Mouse (Mus musculus): ENCODE data around the gene Gm13275. TPM values are rescaled to one million over a fixed set of nuclear protein-coding genes. Genes with fewer than 3 reads are reported as not detected.
"Not testable (repeated sequence)": the region's sequence is repeated elsewhere in the genome, so short reads cannot be mapped to it uniquely, and the experiment has no call there.

Gene Gm13275
- polyA plus RNA-seq, 1 experiment from 2014 or later = not detected

GRCm38 (mm10) chr4:88785409-88785808 is 8.9 kb upstream of the Gm13275 start, which contains the start of gene Gm13276:
Gene Gm13276 (plus strand): TSS chr4:88785709.
- no CpG with 5 or more reads among the region's 27 CpGs for WGBS

GRCm38 (mm10) chr4:88788402-88788801 is 5.9 kb upstream of the Gm13275 start, which contains the start of gene Gm13277:
Gene Gm13277 (plus strand): TSS chr4:88788632.
- H3K9ac ChIP-seq (ENCODE audit: low read depth, low read length); H3K36me3 ChIP-seq (ENCODE audit: control insufficient read depth, insufficient read depth, low read length); ATAC-seq; H3K4me3 ChIP-seq (ENCODE audit: low read length); H3K27ac ChIP-seq (ENCODE audit: low read depth, low read length); H3K9me3 ChIP-seq (ENCODE audit: control insufficient read depth, low read length); H3K27me3 ChIP-seq (replicated peaks; ENCODE audit: control insufficient read depth, insufficient read depth, low read length); H3K4me1 ChIP-seq (ENCODE audit: control insufficient read depth, insufficient read depth, low read depth, low read length); H3K4me2 ChIP-seq (ENCODE audit: low read length): not testable (repeated sequence)
- WGBS = 0% methylated on average over 1 of the region's 28 CpGs

More at GRCm38 (mm10) chr4:88785409-88785808, 8.9 kb upstream of the Gm13275 start, which contains the start of gene Gm13276:
- not testable (repeated sequence) for H3K9ac ChIP-seq (ENCODE audit: low read depth, low read length); H3K4me1 ChIP-seq (ENCODE audit: control insufficient read depth, insufficient read depth, low read depth, low read length); ATAC-seq; H3K9me3 ChIP-seq (ENCODE audit: control insufficient read depth, low read length); H3K27me3 ChIP-seq (replicated peaks; ENCODE audit: control insufficient read depth, insufficient read depth, low read length); H3K27ac ChIP-seq (ENCODE audit: low read depth, low read length); H3K36me3 ChIP-seq (ENCODE audit: control insufficient read depth, insufficient read depth, low read length); H3K4me2 ChIP-seq (ENCODE audit: low read length); H3K4me3 ChIP-seq (ENCODE audit: low read length)

- H3K9me3 ChIP-seq (ENCODE audit: control insufficient read depth, low read length); H3K27me3 ChIP-seq (replicated peaks; ENCODE audit: control insufficient read depth, insufficient read depth, low read length); H3K4me3 ChIP-seq (ENCODE audit: low read length); H3K4me1 ChIP-seq (ENCODE audit: control insufficient read depth, insufficient read depth, low read depth, low read length); H3K9ac ChIP-seq (ENCODE audit: low read depth, low read length); H3K27ac ChIP-seq (ENCODE audit: low read depth, low read length); H3K4me2 ChIP-seq (ENCODE audit: low read length); H3K36me3 ChIP-seq (ENCODE audit: control insufficient read depth, insufficient read depth, low read length); ATAC-seq: not testable (repeated sequence)
- WGBS = no CpG with 5 or more reads among the region's 28 CpGs
Observed at GRCm38 (mm10) chr4:88791250-88791649, 3.0 kb upstream of the Gm13275 start, which contains the start of gene Gm13278. Gene Gm13278 (plus strand): TSS chr4:88791550.

GRCm38 (mm10) chr4:88797097-88797496 is 2.8 kb downstream of the Gm13275 start, which contains the start of gene Gm13279:
Gene Gm13279 (plus strand): TSS chr4:88797397.
- not testable (repeated sequence) for H3K4me2 ChIP-seq (ENCODE audit: low read length); ATAC-seq; H3K4me3 ChIP-seq (ENCODE audit: low read length); H3K9me3 ChIP-seq (ENCODE audit: control insufficient read depth, low read length); H3K27ac ChIP-seq (ENCODE audit: low read depth, low read length); H3K27me3 ChIP-seq (replicated peaks; ENCODE audit: control insufficient read depth, insufficient read depth, low read length); H3K9ac ChIP-seq (ENCODE audit: low read depth, low read length); H3K36me3 ChIP-seq (ENCODE audit: control insufficient read depth, insufficient read depth, low read length); H3K4me1 ChIP-seq (ENCODE audit: control insufficient read depth, insufficient read depth, low read depth, low read length)
- no CpG with 5 or more reads among the region's 28 CpGs for WGBS

GRCm38 (mm10) chr4:88799365-88799764 is 5.1 kb downstream of the Gm13275 start, which contains the start of gene Gm13285:
Gene Gm13285 (plus strand): TSS chr4:88799665.
- not testable (repeated sequence) for H3K4me2 ChIP-seq (ENCODE audit: low read length); H3K4me3 ChIP-seq (ENCODE audit: low read length); H3K9ac ChIP-seq (ENCODE audit: low read depth, low read length); H3K9me3 ChIP-seq (ENCODE audit: control insufficient read depth, low read length); H3K27me3 ChIP-seq (replicated peaks; ENCODE audit: control insufficient read depth, insufficient read depth, low read length); H3K4me1 ChIP-seq (ENCODE audit: control insufficient read depth, insufficient read depth, low read depth, low read length); H3K36me3 ChIP-seq (ENCODE audit: control insufficient read depth, insufficient read depth, low read length); H3K27ac ChIP-seq (ENCODE audit: low read depth, low read length); ATAC-seq
- WGBS = 20% methylated on average over 1 of the region's 7 CpGs

- not testable (repeated sequence) for H3K36me3 ChIP-seq (ENCODE audit: control insufficient read depth, insufficient read depth, low read length); H3K9me3 ChIP-seq (ENCODE audit: control insufficient read depth, low read length); H3K4me3 ChIP-seq (ENCODE audit: low read length); H3K4me2 ChIP-seq (ENCODE audit: low read length); H3K27me3 ChIP-seq (replicated peaks; ENCODE audit: control insufficient read depth, insufficient read depth, low read length); H3K9ac ChIP-seq (ENCODE audit: low read depth, low read length); H3K4me1 ChIP-seq (ENCODE audit: control insufficient read depth, insufficient read depth, low read depth, low read length); ATAC-seq; H3K27ac ChIP-seq (ENCODE audit: low read depth, low read length)
- WGBS = no CpG with 5 or more reads among the region's 29 CpGs
Observed at GRCm38 (mm10) chr4:88802954-88803353, 8.7 kb downstream of the Gm13275 start, which contains the start of gene Gm13287. Gene Gm13287 (plus strand): TSS chr4:88803254.

- ATAC-seq; H3K36me3 ChIP-seq (ENCODE audit: control insufficient read depth, insufficient read depth, low read length); H3K9me3 ChIP-seq (ENCODE audit: control insufficient read depth, low read length); H3K4me1 ChIP-seq (ENCODE audit: control insufficient read depth, insufficient read depth, low read depth, low read length); H3K4me3 ChIP-seq (ENCODE audit: low read length); H3K27ac ChIP-seq (ENCODE audit: low read depth, low read length); H3K27me3 ChIP-seq (replicated peaks; ENCODE audit: control insufficient read depth, insufficient read depth, low read length); H3K9ac ChIP-seq (ENCODE audit: low read depth, low read length): not testable (repeated sequence)
- WGBS = no CpG with 5 or more reads among the region's 8 CpGs
- H3K4me2 ChIP-seq (ENCODE audit: low read length) = peak within 1 kb of the TSS; percentile 43
Observed at GRCm38 (mm10) chr4:88805231-88805630, 10.9 kb downstream of the Gm13275 start, which contains the start of gene Gm13288. Gene Gm13288 (plus strand): TSS chr4:88805531.

- not testable (repeated sequence) for H3K9me3 ChIP-seq (ENCODE audit: control insufficient read depth, low read length); H3K9ac ChIP-seq (ENCODE audit: low read depth, low read length); H3K4me1 ChIP-seq (ENCODE audit: control insufficient read depth, insufficient read depth, low read depth, low read length); H3K27me3 ChIP-seq (replicated peaks; ENCODE audit: control insufficient read depth, insufficient read depth, low read length); H3K36me3 ChIP-seq (ENCODE audit: control insufficient read depth, insufficient read depth, low read length); H3K27ac ChIP-seq (ENCODE audit: low read depth, low read length); H3K4me3 ChIP-seq (ENCODE audit: low read length); ATAC-seq
- no CpG with 5 or more reads among the region's 34 CpGs for WGBS
- H3K4me2 ChIP-seq (ENCODE audit: low read length) = peak overlapping the region; percentile 43
Observed at GRCm38 (mm10) chr4:88805761-88806160, 11.5 kb downstream of the Gm13275 start.

- Histone ChIP-seq H3K27ac (ENCODE audit: low read depth, low read length) (no peak within 1 kb of the TSS), H3K4me2 (ENCODE audit: low read length) (no peak within 1 kb of the TSS), H3K9me3 (ENCODE audit: control insufficient read depth, low read length) (no peaks in the 10 kb centered on the region), H3K9ac (ENCODE audit: low read depth, low read length) (no peak within 1 kb of the TSS), H3K4me3 (ENCODE audit: low read length) (no peak within 1 kb of the TSS), H3K4me1 (ENCODE audit: control insufficient read depth, insufficient read depth, low read depth, low read length) (no peaks in the 10 kb centered on the region), H3K36me3 (ENCODE audit: control insufficient read depth, insufficient read depth, low read length) (no peaks in the 10 kb centered on the region), H3K27me3 (replicated peaks; ENCODE audit: control insufficient read depth, insufficient read depth, low read length) (no peaks in the 10 kb centered on the region)
- WGBS = 67% methylated on average over 3 of the region's 3 CpGs
- no peak for ATAC-seq
Observed at GRCm38 (mm10) chr4:88815928-88816327, 21.6 kb downstream of the Gm13275 start, which contains the start of gene Ifna7. Gene Ifna7 (plus strand): TSS chr4:88816228.
